Mouse (Mus musculus): ENCODE data around the gene Eif4b. TPM values are rescaled to one million over a fixed set of nuclear protein-coding genes. Genes with fewer than 3 reads are reported as not detected.

Eif4b gene
- polyA plus RNA-seq, 1 experiment from 2014 or later: 125 TPM

- Histone ChIP-seq H3K9me3 (replicated peaks) (no peaks in the 10 kb centered on the region), H3K36me3 (peaks cover 2% of the 10 kb centered on the region; the same call in 1 of the 2 replicates), H3K27ac (replicated peaks) (no peak overlapping the region), H3K4me1 (peaks cover 52% of the 10 kb centered on the region), H3K4me3 (peak overlapping the region; percentile 52; the same call in 1 of the 2 replicates), H3K27me3 (ENCODE audit: low read depth, poor library complexity, severe bottlenecking) (peaks cover 53% of the 10 kb centered on the region)
- peak; percentile 68 for DNase-seq (ENCODE audit: low spot score)
- 42% methylated on average over 13 of the region's 13 CpGs for WGBS
Observed at GRCm38 (mm10) chr15:102107689-102108573, 34.4 kb downstream of the Eif4b start.

DNA sequence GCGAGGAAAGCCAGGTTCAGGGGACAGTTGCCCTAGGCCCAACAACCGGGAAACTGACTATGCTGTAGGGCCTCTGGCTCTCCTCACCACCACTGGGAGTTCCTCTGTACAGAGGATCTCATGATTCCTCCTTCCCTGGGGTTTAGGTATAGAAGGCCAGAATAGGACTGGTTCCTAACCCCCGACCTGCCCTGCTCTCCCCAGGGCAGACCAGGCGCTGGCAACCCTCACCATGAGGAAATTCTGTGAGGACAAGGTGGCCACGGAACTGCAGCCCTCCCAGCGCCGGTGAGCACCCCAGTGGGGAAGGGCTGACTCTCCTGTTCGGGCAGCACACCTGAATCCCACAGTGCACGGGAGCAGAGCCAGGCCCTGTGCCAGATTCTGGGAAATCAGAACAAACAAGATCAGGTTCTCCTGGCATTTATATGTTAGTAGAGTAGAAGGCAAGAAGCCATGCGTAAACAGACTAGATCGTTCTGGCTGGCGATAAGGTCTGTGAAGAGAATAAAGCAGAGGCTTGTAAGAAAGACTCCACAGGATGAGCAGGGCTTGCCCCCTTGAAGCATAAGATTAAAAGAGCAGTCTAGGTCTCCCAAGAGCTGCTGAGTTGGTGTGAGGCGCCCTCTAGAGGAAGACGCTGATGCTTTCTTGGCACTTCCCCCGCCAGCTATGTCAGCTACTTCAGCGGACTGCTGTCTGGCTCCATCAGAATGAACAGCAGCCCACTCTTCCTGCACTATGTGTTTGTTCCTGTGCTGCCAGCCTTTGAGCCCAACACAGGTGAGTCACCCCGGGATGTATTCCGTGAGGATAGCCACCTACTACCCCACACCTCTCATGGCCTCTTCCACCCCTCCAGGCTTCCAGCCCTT is 35.3 kb downstream of the Eif4b start:
- 53% methylated on average over 18 of the region's 18 CpGs for WGBS
- peaks cover 44% of the 10 kb centered on the region for H3K27me3 ChIP-seq (ENCODE audit: low read depth, poor library complexity, severe bottlenecking)
- H3K27ac ChIP-seq (replicated peaks): no peak overlapping the region
- H3K36me3 ChIP-seq: peaks cover 2% of the 10 kb centered on the region; the same call in 1 of the 2 replicates
- H3K4me1 ChIP-seq: peaks cover 43% of the 10 kb centered on the region
- no peak overlapping the region for H3K4me3 ChIP-seq
- H3K9me3 ChIP-seq (replicated peaks): no peaks in the 10 kb centered on the region
- DNase-seq (ENCODE audit: low spot score): peak; percentile 68

GRCm38 (mm10) chr15:102110271-102110670 is 36.7 kb downstream of the Eif4b start:
- no peak overlapping the region for H3K4me3 ChIP-seq
- no peaks in the 10 kb centered on the region for H3K9me3 ChIP-seq (replicated peaks)
- H3K27ac ChIP-seq (replicated peaks): no peak overlapping the region
- no peak for DNase-seq (ENCODE audit: low spot score)
- peaks cover 4% of the 10 kb centered on the region; the same call in 1 of the 2 replicates for H3K36me3 ChIP-seq
- 98% methylated on average over 7 of the region's 7 CpGs for WGBS
- H3K4me1 ChIP-seq: peaks cover 33% of the 10 kb centered on the region
- H3K27me3 ChIP-seq (ENCODE audit: low read depth, poor library complexity, severe bottlenecking): peaks cover 30% of the 10 kb centered on the region

GRCm38 (mm10) chr15:102110701-102111494 is 37.3 kb downstream of the Eif4b start:
- no peak overlapping the region for H3K27ac ChIP-seq (replicated peaks)
- peaks cover 23% of the 10 kb centered on the region for H3K27me3 ChIP-seq (ENCODE audit: low read depth, poor library complexity, severe bottlenecking)
- WGBS: 77% methylated on average over 29 of the region's 29 CpGs
- DNase-seq (ENCODE audit: low spot score): no peak
- H3K4me3 ChIP-seq: no peak overlapping the region
- H3K36me3 ChIP-seq: peaks cover 10% of the 10 kb centered on the region
- H3K4me1 ChIP-seq: peaks cover 27% of the 10 kb centered on the region
- H3K9me3 ChIP-seq (replicated peaks): no peaks in the 10 kb centered on the region

- no peaks in the 10 kb centered on the region for H3K9me3 ChIP-seq (replicated peaks)
- peaks cover 22% of the 10 kb centered on the region for H3K4me1 ChIP-seq
- peaks cover 18% of the 10 kb centered on the region for H3K27me3 ChIP-seq (ENCODE audit: low read depth, poor library complexity, severe bottlenecking)
- no peak overlapping the region for H3K4me3 ChIP-seq
- DNase-seq (ENCODE audit: low spot score): no peak
- 87% methylated on average over 11 of the region's 11 CpGs for WGBS
- peaks cover 15% of the 10 kb centered on the region for H3K36me3 ChIP-seq
- 0 out of 2 replicates have a peak overlapping the region, but pooled peaks have one; percentile 10 for H3K27ac ChIP-seq (replicated peaks)
Observed at GRCm38 (mm10) chr15:102111495-102111829, 37.9 kb downstream of the Eif4b start.

- Histone ChIP-seq H3K27me3 (ENCODE audit: low read depth, poor library complexity, severe bottlenecking) (peaks cover 11% of the 10 kb centered on the region), H3K4me1 (peaks cover 15% of the 10 kb centered on the region), H3K4me3 (no peak overlapping the region), H3K9me3 (replicated peaks) (no peaks in the 10 kb centered on the region), H3K36me3 (peaks cover 23% of the 10 kb centered on the region), H3K27ac (replicated peaks) (no peak overlapping the region)
- 88% methylated on average over 6 of the region's 6 CpGs for WGBS
- no peak for DNase-seq (ENCODE audit: low spot score)
Observed at GRCm38 (mm10) chr15:102112181-102112580, 38.6 kb downstream of the Eif4b start.

DNA sequence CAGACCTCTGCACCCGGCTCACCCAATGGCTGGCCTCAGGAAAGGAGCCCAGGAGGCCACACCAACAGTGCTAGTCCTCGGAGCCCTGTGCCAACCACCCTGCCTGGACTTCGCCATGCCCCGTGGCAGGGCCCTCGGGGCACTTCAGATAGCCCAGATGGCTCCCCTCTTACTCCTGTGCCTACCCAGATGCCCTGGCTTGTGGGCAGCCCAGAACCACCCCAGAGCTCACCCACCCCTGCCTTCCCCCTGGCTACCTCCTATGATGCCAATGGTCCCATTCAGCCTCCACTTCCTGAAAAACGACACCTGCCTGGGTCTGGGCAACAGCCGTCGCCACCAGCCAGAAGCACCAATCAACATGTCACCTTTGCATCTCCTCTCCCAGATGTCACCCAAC is 39.3 kb downstream of the Eif4b start:
- H3K36me3 ChIP-seq: peaks cover 29% of the 10 kb centered on the region
- H3K4me1 ChIP-seq: peaks cover 8% of the 10 kb centered on the region
- no peaks in the 10 kb centered on the region for H3K9me3 ChIP-seq (replicated peaks)
- H3K4me3 ChIP-seq: no peak overlapping the region
- no peak overlapping the region for H3K27ac ChIP-seq (replicated peaks)
- WGBS: 86% methylated on average over 8 of the region's 8 CpGs
- H3K27me3 ChIP-seq (ENCODE audit: low read depth, poor library complexity, severe bottlenecking): peaks cover 4% of the 10 kb centered on the region
- no peak for DNase-seq (ENCODE audit: low spot score)

GRCm38 (mm10) chr15:102113674-102114073 is 40.1 kb downstream of the Eif4b start:
- Histone ChIP-seq H3K36me3 (peaks cover 38% of the 10 kb centered on the region), H3K9me3 (replicated peaks) (no peaks in the 10 kb centered on the region), H3K4me1 (peaks cover 6% of the 10 kb centered on the region; the same call in 1 of the 2 replicates), H3K4me3 (no peak overlapping the region), H3K27ac (replicated peaks) (no peak overlapping the region), H3K27me3 (ENCODE audit: low read depth, poor library complexity, severe bottlenecking) (no peaks in the 10 kb centered on the region)
- WGBS: 81% methylated on average over 4 of the region's 4 CpGs
- no peak for DNase-seq (ENCODE audit: low spot score)

- 90% methylated on average over 7 of the region's 7 CpGs for WGBS
- Histone ChIP-seq H3K9me3 (replicated peaks) (no peaks in the 10 kb centered on the region), H3K27me3 (ENCODE audit: low read depth, poor library complexity, severe bottlenecking) (no peaks in the 10 kb centered on the region), H3K4me3 (no peak overlapping the region), H3K36me3 (peaks cover 48% of the 10 kb centered on the region), H3K27ac (replicated peaks) (no peak overlapping the region), H3K4me1 (peaks cover 6% of the 10 kb centered on the region; the same call in 1 of the 2 replicates)
- DNase-seq (ENCODE audit: low spot score): no peak
Observed at GRCm38 (mm10) chr15:102114651-102115260, 41.2 kb downstream of the Eif4b start.

DNA sequence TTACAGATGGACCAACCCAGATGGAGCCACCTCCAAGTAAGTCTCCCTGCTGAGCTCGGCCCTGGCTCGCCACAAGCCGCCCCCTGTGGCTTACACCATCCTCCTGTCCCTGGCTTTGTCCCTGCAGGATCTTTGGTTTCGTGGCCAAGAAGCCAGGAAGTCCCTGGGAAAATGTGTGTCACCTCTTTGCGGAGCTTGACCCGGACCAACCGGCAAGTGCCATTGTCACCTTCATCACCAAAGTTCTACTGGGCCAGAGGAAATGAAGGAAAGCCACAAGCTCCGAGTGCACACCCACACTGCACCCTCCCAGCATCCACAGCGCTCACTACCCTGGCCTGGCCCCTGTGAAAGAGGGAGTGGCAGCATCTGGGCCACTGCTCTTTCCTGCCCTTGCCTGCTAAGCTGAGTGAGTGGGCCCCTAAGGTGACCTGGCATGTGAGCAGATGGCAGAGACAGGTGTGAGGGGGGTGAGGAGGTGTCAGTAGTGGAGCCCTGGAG is 42.2 kb downstream of the Eif4b start:
- Histone ChIP-seq H3K4me1 (peaks cover 9% of the 10 kb centered on the region; the same call in 1 of the 2 replicates), H3K27me3 (ENCODE audit: low read depth, poor library complexity, severe bottlenecking) (no peaks in the 10 kb centered on the region), H3K4me3 (no peak overlapping the region), H3K9me3 (replicated peaks) (no peaks in the 10 kb centered on the region), H3K36me3 (peaks cover 57% of the 10 kb centered on the region), H3K27ac (replicated peaks) (no peak overlapping the region)
- WGBS: 61% methylated on average over 9 of the region's 9 CpGs
- no peak for DNase-seq (ENCODE audit: low spot score)

- peaks cover 66% of the 10 kb centered on the region for H3K36me3 ChIP-seq
- no peak for DNase-seq (ENCODE audit: low spot score)
- H3K9me3 ChIP-seq (replicated peaks): no peaks in the 10 kb centered on the region
- no peaks in the 10 kb centered on the region for H3K27me3 ChIP-seq (ENCODE audit: low read depth, poor library complexity, severe bottlenecking)
- no peak overlapping the region for H3K27ac ChIP-seq (replicated peaks)
- 86% methylated on average over 11 of the region's 11 CpGs for WGBS
- H3K4me3 ChIP-seq: no peak overlapping the region
- H3K4me1 ChIP-seq: 0 out of 2 replicates have a peak, but pooled peaks cover 3% of the 10 kb centered on the region
Observed at GRCm38 (mm10) chr15:102116753-102117415, 43.3 kb downstream of the Eif4b start.
